Mouse (Mus musculus): ENCODE results near the gene Arid1a.

Gene Arid1a

DNA sequence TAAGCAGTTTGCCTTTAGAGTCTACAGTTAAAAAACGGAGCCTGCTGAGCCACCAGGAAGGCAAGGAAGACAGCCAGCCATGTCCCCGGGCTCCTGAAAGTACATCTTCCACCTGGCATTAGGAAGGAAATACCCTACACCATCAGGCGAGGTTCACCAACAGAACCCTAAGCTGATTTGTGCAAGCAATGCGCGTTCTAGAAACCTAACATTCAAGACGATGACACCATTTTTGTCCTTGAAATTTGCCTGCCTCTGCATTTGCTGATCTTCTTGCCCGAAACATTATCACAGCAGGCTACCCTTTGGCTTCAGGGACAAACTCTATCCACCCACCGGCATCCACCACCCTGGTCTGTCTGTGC, 82.3 kb downstream of the Arid1a start:
- 49% methylated on average over 8 of the region's 8 CpGs for WGBS

DNA sequence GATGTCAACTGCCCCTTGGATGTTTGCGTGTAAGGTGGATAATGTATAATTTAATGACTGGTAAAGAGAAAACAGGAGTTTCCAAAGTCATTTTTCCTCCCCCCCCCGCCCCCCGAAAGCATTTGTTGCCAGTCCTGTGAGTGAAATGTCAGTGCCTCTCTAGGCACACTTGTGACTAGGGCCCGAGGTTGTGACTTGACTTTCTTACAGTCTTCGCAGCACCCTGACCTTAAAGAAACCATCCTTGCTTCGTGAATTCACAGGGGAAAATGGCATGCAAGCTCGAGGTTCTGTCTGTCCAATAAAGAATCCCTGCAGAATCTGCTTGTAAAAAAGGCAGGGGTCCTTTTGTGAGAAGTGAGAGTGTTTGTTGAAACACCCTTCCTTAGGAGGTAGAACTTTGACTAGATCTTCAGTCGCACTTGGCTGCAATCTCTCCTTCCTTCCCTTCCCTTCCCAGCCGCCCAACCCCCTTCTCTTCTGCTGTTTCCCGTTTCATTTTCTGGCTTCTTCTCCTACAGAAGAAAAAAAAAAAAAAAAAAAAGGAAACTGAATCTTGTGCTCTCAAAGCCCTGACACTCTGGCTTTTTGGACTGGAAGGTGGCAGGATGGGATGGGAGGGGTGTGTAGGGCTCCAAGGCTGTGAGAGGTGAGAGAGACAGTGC, 82.8 kb downstream of the Arid1a start:
- 25% methylated on average over 10 of the region's 10 CpGs for WGBS

DNA sequence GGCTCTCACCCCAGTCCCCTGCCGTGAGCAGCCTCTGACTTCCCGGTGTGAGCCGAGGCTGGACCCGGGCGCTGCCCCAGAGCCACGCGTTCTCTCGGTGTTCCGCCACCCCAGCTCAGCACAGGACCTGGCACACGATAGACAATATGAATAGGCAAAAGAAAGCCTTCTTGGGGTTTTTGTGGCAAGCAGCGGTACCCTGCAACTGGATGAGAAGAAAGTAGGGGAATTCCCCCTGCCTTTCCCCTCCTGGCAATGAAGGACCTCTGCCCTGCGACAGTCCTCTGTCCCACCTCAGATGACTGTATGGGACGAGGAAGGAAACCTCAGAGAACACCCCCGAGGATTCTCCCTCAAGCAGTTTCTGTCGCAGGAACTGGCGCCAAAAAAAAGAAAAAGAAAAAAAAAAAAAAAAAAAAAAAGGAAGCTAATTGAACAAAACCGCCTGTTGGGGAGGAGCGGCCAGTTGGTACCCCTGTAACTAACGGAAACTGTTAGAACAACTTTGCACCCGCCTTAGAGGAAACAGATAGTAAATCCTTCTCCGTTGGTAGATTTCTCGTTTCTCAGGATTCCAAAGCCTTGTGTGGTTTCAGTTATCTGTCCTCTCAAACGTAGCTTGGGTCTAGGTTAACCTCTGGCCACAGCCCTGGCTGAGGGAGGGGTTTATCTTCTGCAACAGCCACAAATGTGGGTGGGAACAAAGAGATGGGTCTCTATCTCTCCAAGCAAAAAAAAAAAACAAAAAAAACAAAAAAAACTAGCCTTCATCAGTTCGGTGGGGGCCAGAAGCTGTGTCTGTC, 83.5 kb downstream of the Arid1a start:
- WGBS, result under 1% methylated on average over 24 of the region's 24 CpGs

DNA sequence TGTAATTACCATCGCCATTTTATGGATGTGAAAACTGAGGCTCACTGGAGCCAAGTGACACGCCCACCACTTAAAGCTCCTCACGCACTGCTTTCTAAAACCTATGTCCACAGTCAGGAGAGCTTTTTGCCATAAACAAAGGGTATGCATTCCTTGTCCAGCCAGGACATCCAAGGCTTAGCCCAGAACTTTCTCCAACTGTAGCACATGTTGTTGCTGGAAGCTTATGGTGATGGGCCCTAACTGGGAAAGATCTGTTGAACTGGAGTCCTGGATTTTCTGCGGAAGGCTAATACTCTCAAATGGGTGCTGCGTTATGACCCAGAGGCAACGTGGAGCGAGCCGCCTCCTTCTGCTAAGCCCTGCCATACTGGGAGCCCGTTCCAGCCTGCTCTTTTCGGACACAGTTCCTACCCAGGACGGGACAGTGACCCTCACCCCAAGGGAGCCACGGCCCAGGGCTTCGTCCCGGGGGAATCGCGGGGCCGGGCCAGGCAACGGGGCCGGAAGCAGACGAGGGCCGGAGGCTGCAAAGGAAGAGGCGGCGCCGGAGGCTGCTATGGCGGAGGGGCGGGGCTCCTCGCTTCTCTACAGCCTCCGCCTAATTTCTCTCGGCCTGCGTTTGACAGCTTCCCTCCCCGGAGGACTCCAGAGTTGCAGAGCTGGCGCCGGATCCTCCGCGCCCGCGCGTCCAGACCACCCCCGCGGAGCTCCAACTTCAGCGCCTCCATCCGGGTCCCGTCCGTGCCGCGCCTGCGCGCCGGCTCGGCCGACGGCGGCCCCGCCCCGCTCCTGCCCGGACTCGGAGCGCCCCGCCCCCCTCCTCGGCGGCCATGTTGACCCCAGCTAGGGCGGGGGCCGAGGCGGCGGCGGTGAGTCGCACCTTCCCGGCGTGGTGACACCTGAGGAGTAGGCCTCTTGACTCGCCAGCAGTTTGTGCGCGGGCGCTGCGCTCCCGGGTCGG, 84.4 kb downstream of the Arid1a start, which contains the start of gene Pigv:
Gene Pigv (minus strand): TSS at position 767 of the 964 bp plus-strand sequence.
- under 1% methylated on average over 68 of the region's 76 CpGs for WGBS

DNA sequence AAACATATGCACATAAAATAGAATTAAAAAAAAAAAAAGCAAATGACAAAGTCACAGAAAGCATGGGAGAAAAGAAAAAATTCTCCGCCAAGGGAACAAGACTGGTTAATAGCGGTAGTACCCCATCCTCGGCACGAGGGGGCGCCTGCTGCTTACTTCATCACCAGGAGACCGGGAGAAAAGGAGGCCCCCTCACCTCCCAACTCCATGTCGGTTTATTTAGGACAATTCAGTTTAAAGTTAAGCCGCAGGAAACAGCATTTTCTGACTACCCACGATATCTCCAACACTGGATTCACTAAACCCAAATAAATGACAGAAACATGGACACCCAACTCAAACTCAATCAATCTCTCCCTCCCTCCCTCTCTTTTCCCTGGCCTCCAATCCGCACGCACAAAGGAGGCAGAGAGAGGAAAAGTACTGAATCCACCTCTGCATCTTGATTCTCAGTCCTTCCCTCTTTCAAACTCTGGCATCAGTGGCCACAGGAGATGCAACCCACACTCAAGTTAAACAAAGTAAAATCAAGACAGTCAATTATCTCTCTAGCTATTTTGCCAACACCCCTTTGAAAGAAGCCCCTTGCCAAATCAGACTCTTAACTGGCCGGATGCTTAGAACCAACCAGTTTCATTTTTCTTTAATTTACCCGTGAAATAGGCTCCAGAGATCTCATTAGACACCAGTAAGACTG, 85.2 kb downstream of the Arid1a start:
- WGBS, result under 1% methylated on average over 13 of the region's 13 CpGs

- WGBS, result 54% methylated on average over 6 of the region's 6 CpGs
These were observed 86.8 kb downstream of the Arid1a start for GRCm38 (mm10) chr4:133669652-133670210.

DNA sequence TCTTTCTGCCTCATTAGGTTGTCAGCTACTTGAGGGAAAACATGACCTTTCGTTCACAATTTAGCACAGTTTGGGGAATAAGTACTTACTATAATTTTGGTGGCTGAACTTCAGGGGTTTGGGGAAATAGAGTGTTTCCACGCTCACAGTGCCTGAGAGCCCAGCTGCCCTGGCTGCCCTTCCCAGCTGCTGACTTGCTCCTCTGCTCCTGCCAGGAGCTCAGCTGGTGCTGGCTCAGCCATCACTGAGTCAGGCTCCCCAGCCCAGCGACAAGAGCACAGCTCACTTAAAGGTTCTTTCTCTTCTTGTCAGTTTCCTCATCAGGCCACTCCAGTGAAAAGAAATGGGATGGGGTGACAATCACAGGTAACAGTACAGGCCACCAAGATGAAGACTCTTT, 88.0 kb downstream of the Arid1a start:
- WGBS, result 60% methylated on average over 3 of the region's 3 CpGs

- WGBS, result 81% methylated on average over 6 of the region's 6 CpGs
These were observed 90.4 kb downstream of the Arid1a start for GRCm38 (mm10) chr4:133666199-133666598.

GRCm38 (mm10) chr4:133665118-133665517, 91.5 kb downstream of the Arid1a start:
- 63% methylated on average over 11 of the region's 11 CpGs for WGBS

GRCm38 (mm10) chr4:133662945-133663344, 93.6 kb downstream of the Arid1a start:
- WGBS, result 85% methylated on average over 8 of the region's 8 CpGs

DNA sequence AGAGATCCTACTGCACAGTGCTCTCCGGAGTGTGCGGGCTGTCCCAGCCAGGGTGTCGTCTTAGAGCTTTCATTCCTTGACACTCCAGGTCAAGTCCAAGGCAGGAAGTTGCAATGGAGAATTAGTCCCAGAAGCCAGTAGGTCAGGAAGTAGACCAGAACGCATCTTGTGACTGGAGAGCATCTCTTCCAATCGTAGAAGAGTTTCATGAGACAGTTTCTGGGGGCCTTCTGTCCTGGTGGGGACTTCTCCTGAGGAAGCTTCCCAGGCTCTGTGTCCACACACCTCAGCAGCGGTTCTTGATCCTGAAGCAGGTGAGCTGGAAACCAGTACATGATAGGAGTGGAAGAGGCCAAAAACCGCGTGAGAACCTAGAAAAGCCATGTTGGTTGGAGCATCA, 94.1 kb downstream of the Arid1a start:
- WGBS, result 90% methylated on average over 8 of the region's 8 CpGs

- 12% methylated on average over 10 of the region's 10 CpGs for WGBS
These were observed 96.1 kb downstream of the Arid1a start for GRCm38 (mm10) chr4:133660193-133661155.

GRCm38 (mm10) chr4:133659497-133660192, 96.9 kb downstream of the Arid1a start:
- 33% methylated on average over 15 of the region's 15 CpGs for WGBS

DNA sequence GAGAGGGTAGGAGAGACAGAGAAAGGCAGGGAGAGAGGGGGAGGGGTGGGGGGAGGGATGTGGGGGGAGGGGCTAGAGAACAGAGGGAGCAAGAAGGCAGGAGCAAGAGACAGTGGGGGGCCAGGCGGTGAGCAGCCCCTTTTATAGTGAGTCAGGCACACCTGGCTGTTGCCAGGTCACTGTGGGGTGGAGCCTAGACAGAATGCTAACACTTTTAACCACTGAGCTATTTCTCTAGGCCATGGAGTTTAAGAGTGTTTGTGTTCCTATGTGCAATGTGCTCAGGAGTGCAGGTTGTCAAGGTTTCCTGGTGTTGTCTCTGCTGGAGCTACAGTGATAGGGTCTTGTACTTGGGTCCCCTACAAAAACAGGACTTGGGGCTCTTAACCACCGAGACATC, 97.8 kb downstream of the Arid1a start:
- 55% methylated on average over 2 of the region's 2 CpGs for WGBS

GRCm38 (mm10) chr4:133657829-133658458, 98.6 kb downstream of the Arid1a start:
- WGBS, result 40% methylated on average over 5 of the region's 5 CpGs

- WGBS, result 32% methylated on average over 4 of the region's 4 CpGs
These were observed 99.6 kb downstream of the Arid1a start for GRCm38 (mm10) chr4:133656997-133657396.

DNA sequence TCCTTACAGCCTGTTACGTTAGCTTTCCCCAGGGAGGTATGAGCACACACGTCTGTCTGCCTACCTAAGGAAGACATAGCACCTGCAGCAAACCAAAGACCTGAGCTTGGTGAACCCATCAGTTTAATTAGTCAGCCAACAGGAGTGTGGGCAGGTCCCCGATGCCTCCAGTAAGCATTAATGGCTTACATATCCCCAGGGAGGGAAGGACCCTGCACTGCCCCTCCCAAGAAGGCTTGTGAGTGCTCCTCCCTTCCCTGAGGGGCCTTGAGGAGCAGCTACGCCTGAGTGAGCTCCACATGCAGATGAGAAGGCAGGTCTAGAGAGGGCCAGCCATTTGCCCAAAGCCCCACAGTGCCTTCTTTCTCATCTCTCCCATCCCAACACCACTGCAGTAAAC, 100.3 kb downstream of the Arid1a start:
- 86% methylated on average over 4 of the region's 4 CpGs for WGBS

GRCm38 (mm10) chr4:133654070-133654469, 102.5 kb downstream of the Arid1a start:
- 94% methylated on average over 5 of the region's 5 CpGs for WGBS

GRCm38 (mm10) chr4:133652746-133653145, 103.8 kb downstream of the Arid1a start:
- 81% methylated on average over 10 of the region's 10 CpGs for WGBS
